Mouse (Mus musculus) adipocyte (in vitro differentiated cells): ENCODE measurements around the gene Gm9508.
A peak's percentile ranks its signal among the peaks of the same experiment; 100 is the strongest.
"Not testable (repeated sequence)": the region's sequence is repeated elsewhere in the genome, so short reads cannot be mapped to it uniquely, and the experiment has no call there.

Experiments used
- DNase-seq: peaks from one replicate; pipeline ENCODE4 v3.0.0-alpha.2; 2016; ENCODE audit warnings: low spot score

Gm9508 gene

DNA sequence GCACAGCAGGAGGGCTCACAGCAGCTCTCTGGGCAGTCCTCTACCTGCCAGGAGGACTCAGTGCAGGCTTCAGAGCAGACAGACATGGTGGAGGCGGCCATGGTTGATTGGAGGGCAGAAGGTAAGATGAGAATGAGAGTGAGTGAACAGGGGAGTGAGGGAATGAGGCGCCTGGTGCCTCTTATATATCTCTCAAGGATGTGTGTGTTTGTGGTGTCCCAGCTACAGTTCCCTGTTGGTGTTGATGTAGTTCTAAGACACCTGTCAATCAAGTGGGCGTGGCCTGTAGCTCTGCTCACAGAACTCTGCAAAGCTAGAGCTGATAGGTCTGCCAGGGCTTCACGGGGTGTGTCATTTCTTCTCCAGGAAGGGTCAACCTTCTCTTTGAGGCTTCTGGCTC lies at the start of gene Gm9508:
Gm9508 (minus strand) TSS at position 101 of the 400 bp plus-strand sequence.
- peak; percentile 21 for DNase-seq

DNA sequence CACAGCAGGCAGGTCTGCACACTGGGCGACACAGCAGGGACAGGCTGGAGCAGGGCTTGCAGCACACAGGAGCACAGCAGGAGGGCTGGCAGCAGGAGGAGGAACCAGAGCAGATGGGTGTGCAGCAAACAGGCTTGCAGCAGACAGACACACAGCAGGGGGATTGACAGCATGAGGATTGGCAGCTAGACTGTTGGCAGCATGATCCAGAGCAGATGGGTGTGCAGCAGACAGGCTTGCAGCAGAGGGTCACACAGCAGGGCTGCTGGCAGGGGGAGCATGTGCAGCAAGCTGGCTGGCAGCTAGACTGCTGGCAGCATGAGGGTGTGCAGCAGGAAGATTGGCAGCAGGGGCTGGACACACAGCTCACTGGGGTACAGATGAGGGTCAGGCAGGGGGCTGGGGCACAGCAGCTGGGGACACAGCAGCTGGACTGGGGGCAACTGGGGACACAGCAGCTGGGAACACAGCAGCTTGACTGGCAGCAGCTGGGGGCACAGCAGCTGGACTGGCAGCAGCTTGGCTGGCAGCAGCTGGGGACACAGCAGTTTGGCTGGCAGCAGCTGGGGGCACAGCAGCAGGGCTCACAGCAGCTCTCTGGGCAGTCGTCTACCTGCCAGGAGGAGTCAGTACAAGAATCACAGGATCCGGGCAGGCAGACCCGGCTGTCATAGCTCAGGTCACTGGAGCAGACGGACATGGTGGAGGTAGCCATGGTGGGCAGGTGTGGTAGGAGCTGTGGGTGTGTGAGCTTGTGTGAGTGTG lies 45.1 kb upstream of the Gm9508 start, which contains the start of gene Gm18596:
Gm18596 (minus strand) TSS at position 715 of the 765 bp plus-strand sequence.
- DNase-seq = not testable (repeated sequence)

DNA sequence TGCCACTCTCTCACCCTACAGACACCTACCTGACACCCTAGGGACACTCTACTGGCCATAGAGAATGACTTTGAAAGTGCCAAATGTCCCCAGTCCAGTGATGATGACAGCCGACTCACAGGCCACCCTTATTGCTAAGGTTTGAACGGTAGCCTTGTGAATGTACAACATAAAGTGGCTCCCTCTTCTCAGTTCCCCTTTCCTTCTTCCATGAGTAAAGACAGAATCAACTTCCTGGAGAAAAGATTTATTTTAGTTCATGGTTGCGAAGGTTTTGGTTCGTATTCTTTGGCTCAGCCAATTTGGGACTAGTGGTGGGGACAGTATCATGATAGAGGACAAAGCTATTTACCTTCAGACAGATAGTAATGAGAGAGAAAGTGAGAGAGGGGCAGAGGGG lies 41.9 kb upstream of the Gm9508 start:
- DNase-seq = no peak

DNA sequence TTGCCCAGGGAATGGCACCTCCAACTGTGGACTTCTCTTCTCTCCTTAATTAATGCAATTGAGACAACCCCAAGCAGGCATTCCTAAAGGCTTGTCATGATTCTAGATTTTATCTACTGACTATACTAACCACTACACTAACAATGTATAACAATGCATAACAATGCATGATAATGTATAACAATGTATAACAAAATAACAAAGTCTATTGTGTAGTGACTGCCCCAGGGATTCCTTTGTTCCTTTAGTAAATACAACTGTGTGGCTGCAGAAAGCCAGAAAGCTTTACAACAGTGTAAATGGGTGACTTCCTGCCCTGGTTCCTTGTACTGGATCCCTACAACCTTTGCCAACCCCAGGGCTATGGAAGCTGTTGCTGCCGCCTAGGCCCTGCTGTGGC lies 38.9 kb upstream of the Gm9508 start:
- no peak for DNase-seq

DNA sequence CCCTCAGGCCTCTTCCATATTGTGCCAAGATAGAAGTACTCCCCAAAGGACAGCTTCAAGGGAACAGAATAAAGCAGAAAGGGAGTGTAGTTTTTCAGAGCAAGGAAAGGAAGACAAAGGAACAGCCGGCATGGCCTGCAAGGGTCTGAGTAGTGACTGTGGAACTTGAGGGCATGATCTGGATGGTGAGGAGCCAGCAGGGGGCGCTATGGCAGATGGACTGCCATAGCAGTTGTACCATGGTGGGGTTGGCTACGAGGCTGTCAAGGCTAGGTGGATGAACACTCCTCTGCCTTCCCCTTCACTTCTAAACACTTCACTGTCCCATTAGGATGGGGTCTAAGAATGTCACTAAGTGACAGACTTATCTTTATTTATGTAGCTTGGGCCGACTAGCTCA lies 32.2 kb upstream of the Gm9508 start:
- DNase-seq = no peak

DNA sequence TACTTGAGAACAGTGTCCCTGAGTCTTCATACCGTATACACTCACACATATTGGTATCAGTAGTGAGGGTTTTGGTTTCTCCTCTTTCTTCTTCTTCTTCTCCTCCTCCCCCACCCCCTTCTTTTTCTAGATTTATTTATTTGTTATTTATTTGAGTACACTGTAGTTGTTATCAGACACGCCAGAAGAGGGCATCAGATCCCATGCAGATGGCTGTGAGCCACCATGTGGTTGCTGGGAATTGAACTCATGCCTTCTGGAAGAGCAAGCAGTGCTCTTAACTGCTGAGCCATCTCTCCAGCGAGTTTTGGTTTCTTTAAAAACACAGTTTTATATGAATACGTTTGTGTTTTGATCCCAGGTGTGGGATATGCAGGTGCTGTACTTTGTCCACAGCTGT lies 31.2 kb upstream of the Gm9508 start:
- DNase-seq = peak; percentile 14

DNA sequence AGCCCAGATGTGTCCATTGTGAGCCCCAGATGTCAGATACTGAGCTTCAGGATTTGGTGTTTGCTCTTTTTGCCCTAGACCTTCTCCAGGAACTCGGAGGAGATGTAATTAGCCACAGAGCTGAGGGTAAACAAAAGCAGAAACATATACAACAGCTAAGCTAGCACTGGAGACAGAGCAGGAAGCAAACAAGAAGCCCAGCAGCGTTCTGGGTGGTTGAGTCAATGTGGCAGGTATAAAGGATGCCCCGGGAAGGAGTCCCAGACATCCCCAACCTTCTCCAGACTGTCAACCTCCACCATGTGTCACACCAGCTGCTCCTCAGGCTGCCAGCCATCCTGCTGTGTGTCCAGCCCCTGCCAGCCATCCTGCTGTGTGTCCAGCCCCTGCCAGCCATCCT lies 29.2 kb upstream of the Gm9508 start, which contains the start of gene Gm10100:
Gm10100 (plus strand) TSS at position 301 of the 400 bp plus-strand sequence.
- DNase-seq = no peak

DNA sequence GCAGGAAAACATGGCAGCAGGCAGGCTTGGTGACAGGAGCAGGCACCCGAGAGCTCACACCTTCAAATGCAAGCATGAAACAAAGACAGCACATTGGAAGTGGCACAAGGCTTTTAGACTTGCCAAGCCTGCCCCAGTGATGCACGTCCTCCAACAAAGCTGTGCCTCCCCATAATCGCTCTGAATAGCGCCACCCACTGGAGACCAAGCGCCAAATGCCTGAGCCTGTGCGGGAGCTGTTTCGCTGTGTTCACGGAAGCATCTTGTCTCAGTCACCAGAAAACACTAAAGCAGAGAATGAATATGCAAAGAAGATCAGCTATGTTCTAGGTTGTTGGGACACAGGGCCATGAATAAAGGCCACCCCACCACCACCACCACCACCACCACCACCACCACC lies 27.8 kb upstream of the Gm9508 start:
- no peak for DNase-seq

DNA sequence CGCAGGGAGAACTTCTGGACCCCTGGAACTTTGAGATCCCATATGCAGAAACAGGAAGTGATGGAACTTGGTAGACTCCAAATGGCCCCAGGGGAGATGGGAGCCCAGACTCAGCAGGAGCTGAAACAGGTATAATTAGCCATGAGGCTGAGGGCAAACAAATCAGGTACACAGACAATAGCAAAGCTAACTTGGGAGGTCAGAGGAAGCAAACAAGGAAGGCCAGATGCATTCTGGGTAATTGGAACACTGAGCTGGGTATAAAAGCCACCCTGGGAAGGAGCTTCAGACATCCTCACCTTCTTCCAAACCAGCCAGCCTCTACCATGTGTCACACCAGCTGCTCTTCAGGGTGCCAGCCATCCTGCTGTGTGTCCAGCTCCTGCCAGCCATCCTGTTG lies 23.3 kb upstream of the Gm9508 start, which contains the start of gene Krtap12-1:
Krtap12-1 (plus strand) TSS at position 301 of the 400 bp plus-strand sequence.
- not testable (repeated sequence) for DNase-seq

DNA sequence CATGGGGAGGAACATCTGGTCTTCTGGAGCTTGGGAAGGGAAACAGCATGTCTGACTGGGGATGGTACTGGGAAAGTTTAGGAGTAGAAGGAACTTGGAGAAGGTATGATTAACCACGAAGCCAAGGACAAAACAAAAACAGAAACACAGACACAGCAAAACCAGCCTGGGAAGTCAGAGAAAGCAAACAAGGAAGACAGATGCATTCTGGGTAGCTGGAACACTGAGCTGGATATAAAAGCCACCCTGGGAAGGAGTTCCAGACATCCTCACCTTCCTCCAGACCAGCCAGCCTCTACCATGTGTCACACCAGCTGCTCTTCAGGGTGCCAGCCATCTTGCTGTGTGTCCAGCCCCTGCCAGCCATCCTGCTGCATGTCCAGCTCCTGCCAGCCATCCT lies 18.5 kb upstream of the Gm9508 start, which contains the start of gene Gm10142:
Gm10142 (plus strand) TSS at position 301 of the 400 bp plus-strand sequence.
- DNase-seq = no peak

DNA sequence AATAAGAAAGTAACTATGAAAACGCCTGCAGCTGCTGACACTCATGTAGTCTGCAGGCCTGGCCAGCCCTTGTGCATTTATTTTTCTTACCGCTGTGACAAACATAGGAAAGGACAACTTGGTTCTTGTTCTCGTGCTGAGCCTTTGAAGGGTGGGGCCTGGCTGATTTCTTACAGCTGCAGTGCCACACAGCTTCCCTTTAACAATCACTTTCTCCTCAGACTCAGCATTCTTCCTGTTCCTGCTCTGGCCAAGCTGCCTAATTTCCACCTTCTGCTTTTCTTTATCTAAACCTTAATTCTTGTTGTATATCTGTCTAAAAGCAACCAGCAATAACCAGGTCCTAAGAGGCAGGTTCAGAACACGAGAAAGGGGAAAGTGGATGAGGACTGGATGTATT lies 16.7 kb upstream of the Gm9508 start:
- DNase-seq = no peak

DNA sequence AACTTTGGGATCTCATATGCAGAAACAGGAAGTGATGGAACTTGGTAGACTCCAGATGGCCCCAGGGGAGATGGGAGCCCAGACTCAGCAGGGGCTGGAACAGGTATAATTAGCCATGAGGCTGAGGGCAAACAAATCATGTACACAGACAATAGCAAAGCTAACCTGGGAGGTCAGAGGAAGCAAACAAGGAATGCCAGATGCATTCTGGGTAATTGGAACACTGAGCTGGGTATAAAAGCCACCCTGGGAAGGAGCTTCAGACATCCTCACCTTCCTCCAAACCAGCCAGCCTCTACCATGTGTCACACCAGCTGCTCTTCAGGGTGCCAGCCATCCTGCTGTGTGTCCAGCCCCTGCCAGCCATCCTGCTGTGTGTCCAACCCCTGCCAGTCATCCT lies 14.1 kb upstream of the Gm9508 start, which contains the start of gene Gm10024:
Gm10024 (plus strand) TSS at position 301 of the 400 bp plus-strand sequence.
- not testable (repeated sequence) for DNase-seq

DNA sequence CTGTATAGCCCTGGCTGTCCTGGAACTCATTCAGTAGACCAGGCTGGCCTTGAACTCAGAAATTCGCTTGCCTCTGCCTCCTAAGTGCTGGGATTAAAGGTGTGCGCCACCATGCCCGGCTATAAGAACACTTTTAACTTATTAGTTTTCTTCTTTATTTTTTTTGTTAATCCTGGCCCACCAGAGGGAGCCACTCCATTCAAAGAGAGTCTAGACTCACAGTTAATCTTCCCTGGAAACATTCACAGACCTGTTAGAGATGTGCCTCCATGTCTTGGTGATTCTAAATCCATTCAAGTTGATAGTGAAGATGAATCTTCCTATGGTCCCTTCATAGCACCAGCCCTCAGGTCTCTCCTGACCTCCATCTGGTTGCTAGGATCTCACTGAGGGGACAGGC lies 12.8 kb upstream of the Gm9508 start:
- no peak for DNase-seq

DNA sequence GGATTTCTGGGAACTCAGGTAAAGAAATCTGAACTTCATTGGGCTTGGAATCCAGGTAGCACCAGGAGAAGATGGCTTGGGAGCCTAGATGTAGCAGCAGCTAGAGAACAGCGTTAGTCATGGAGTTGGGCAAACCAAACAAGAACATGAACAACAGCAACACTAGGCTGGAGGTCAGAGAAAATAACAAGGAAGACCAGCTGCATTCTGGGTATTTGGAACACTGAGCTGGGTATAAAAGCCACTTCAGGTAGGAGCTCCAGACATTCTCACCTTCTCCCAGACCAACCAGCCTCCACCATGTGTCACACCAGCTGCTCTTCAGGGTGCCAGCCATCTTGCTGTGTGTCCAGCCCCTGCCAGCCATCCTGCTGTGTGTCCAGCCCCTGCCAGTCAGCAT lies 9.3 kb upstream of the Gm9508 start, which contains the start of gene Gm10272:
Gm10272 (plus strand) TSS at position 301 of the 400 bp plus-strand sequence.
- no peak for DNase-seq

DNA sequence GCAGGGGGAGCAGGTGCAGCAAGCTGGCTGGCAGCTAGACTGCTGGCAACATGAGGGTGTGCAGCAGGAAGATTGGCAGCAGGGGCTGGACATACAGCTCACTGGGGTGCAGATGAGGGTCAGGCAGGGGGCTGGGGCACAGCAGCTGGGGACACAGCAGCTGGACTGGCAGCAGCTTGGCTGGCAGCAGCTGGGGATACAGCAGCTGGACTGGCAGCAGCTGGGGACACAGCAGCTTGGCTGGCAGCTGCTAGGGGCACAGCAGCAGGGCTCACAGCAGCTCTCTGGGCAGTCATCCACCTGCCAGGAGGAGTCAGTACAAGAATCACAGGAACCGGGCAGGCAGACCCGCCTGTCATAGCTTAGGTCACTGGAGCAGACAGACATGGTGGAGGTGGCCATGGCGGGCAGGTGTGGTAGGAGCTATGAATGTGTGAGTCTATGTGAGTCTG lies 6.7 kb downstream of the Gm9508 start, which contains the start of gene Gm19402:
Gm19402 (minus strand) TSS at position 402 of the 452 bp plus-strand sequence.
- DNase-seq = not testable (repeated sequence)

DNA sequence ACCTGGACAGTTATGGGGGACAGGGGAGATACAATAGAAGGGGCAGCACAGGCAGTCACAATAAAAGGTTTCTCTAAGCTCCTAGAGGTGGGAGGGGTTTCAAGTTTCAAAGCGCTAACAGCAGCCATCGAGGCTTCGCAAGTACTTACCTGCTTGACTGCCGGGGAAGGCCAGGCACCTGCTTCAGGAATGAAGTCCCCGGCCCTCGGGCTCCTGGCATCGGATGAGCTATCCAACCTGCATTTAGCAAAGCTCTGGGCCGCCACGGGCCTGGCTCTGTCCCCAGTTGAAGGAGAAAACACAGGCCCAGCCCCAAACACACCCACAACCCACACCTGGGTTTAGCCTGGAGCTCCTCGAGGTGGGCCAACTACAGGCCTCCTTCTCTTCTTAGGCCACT lies 10.0 kb downstream of the Gm9508 start:
- DNase-seq = no peak

DNA sequence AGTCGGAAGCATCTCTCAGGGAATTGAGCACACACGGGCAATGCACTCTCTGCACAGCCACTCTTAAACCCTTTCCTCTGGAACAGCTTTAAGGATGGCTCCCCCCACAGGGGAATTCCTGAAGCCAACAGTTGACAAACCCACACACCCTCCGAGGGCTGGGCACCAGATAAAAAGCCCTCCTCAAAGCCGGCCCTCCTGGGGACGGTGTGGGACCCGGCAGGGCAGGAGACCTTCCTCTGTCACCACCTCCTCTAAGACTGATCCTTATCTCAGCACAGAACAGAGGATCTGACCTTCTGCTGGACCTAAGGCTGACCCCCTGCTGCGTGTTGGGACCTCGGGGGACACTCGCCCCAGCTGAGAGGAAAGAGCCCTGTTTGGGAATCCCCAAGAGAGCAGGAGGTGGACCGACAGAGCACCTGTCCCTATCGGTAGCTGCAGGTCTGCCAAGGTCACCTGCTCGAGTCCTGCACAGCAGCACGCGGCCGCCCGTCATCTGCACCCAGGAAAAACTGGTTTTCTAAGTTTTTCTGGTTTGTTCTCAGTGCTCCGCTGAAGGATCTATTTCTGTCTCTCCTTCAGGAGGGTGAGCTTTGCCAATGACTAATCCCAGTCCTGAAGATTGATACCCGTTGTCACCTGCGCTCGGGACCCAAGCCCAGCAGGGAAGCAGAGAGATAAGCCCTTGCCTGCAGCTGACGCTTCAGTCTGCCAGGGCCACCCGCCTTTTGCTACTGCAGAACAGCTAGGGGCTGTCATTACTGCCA lies 11.0 kb downstream of the Gm9508 start, which contains the start of gene Tspear:
Tspear (plus strand) TSS at position 675 of the 770 bp plus-strand sequence.
- no peak for DNase-seq

DNA sequence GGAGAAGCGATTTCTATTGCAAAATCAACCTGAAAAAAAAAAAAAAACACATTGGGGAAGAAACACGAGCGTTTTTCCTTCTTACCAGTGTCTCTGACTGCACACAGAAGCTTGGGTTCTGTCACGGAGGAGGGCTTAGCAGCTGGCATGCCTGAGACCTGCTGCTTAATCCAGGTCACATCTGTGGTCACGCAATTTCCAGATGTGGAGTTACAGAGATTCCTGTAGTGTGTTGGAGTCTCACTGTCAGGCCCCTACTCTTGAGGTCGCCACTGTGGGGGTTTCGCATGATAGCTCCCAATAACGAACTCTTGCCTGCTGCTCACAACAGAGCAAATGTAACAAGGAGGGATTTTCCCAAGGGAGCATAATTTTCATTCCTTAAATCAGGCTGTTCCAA lies 12.9 kb downstream of the Gm9508 start:
- DNase-seq = no peak

DNA sequence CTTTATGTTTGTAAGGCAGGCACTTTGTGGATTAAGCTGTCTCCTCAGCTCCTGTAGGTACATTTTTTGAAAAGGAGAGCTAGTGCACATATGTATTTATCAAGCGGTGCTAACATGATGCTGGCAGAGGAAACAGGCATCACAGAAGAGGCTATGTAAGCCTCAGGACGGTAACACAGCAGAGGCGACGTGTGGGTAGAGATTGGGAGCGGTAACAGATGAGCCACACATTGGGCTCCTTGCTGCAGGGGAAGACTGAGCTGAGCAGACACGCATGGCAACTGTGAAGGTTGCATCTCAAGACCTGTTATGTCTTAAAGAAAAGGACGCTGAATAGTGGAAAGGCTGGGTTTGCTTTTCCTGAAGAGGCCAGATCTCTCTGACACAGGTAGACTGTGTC lies 14.0 kb downstream of the Gm9508 start:
- no peak for DNase-seq

DNA sequence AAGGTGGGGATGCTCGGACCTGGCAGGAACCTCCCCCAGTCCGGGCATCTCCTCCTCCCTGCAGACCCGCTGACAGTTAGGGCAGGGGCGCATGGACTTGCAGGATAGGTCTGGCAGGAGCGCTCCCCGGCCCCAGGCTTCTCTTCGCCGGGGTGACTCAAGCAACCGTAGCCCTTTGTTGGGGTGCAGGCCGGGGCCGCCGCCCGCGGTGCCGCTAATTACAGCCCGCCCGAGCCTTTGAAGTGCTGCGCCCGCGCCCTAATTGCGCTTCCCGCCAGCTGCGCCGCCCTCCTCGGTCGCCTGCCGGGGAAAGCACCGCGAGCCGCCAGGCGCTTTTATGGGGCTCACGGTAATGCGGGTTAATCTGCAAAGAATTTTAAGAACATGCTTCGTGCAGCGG lies 19.5 kb downstream of the Gm9508 start:
- no peak for DNase-seq

DNA sequence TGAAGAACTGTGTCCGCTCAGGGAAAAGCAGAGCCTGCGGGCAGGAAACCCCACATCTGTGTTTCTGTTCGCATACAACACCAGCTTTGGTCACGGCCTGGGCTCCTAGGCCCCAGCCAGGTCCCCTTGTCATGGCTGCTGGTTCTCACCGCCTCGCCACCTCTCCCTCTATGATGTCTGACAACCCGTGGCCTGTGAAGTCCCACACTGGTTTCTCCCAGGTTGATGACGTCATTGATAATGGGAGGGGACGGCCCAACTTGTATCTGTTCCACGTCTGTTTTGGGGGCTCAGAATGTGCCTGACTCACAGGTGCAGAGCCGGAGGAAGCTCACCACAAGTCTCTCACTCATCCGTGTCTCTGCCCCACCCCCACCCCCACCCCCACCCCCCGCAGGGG lies 23.3 kb downstream of the Gm9508 start:
- DNase-seq = no peak

DNA sequence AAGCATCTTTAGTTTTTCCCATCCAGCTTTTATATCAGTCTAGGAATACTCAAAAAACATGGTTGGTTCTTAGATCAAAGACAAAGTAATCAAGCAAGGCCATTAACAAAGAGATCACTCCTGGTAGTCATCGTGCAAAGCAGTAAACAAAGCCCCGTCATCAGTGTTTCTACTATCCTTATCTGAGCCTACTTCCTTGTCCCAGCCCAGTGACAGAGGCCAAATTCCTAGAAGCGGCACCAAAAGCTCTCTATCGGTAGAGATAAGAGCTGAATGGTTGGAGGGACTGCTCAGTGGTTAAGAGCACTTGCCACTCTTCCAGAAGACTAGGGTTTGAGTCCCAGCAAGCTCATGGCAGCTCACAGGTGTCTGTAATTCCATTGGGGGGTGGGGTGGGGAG lies 25.5 kb downstream of the Gm9508 start:
- no peak for DNase-seq

DNA sequence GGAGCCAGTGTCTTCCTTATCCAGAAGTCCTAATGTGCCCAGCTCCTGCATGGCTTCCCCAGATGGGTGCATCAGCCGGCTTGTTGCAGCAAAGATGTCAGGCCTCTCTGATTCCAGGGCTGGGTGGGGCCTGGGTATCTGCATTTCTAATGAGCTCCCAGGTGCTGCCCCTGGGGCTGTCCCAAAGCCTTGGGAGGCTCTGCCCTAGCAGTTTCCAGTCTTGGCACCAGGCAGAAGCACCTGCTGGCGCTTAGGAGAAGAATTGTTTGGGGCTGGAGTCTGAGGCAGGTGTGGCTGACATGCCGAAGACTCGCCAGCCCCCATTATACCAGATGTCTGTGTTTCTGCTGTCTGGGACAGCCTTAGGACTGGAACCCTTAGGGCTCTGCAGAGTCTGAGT lies 26.3 kb downstream of the Gm9508 start:
- DNase-seq = no peak
